Mouse (Mus musculus): ENCODE measurements around the gene Hmg20a. TPM values are rescaled to one million over a fixed set of nuclear protein-coding genes. Genes with fewer than 3 reads are reported as not detected.

Gene Hmg20a
- polyA plus RNA-seq, 1 experiment, result 12.2 TPM

DNA sequence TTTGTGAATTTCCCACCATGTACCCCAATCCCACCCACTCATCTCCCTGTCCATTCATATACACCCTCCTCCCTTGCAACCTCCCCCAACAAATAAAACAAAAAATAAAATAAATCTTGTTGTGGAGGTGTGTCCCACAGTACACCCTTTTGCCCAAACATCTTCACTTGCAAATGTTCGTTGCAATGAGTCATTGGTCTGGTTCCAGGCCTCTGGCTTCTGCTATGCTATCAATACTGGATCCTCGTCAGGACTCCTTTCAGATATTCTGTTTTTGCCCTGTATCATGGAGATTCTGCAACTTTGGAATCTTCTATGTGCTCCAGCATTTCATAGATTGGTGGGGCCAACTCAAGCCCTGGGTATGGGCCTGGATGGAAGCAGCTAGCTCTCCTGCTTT lies 91.9 kb downstream of the Hmg20a start:
- WGBS, result 64% methylated on average over 2 of the region's 2 CpGs
- no peak for DNase-seq (ENCODE audit: low read depth, low spot score)

DNA sequence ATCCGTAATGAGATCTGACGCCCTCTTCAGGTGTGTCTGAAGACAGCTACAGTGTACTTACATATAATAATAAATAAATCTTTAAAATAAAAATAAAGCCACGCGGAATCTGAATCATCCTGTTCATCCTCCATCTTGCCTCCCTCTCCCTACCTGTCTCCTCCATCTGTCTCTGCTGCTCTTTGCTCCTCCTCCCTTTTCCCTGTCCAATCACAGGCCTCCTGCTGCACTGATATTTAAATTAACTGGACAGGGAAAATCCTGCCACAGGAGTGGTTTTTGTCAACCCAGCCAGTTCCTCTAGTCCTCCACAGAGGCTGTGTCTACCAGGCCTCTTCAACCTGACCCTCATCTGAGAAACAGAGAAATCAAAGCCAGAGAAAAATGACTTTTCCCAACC lies 94.1 kb downstream of the Hmg20a start:
- DNase-seq (ENCODE audit: low read depth, low spot score), result no peak
- WGBS, result 93% methylated on average over 4 of the region's 4 CpGs

- DNase-seq (ENCODE audit: low read depth, low spot score), result no peak
- WGBS, result 55% methylated on average over 5 of the region's 5 CpGs
Measured at GRCm38 (mm10) chr9:56515110-56515509, 96.7 kb downstream of the Hmg20a start.

DNA sequence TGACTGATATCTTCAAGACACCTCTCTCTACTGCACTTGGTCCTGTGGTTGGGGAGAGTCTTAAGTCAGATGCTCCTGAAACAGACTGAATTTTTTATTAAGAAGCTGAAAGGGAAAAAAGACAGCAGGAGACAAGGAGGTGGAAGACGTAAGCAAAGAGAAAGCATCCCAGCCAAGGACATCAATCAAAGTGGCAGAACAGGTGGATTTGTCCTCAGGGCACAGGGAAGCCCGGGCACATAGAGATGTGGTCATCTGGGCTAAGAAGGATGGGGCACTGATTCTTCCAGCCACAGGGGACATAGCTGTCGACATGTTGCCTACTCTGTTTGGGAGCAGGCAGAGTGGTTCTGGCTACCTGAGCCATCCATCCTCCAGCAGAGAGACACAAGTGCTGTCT lies 97.8 kb downstream of the Hmg20a start:
- DNase-seq (ENCODE audit: low read depth, low spot score), result no peak
- 79% methylated on average over 3 of the region's 3 CpGs for WGBS

- DNase-seq (ENCODE audit: low read depth, low spot score), result no peak
- 55% methylated on average over 4 of the region's 4 CpGs for WGBS
Measured at GRCm38 (mm10) chr9:56516692-56517263, 98.4 kb downstream of the Hmg20a start.

- WGBS, result 42% methylated on average over 10 of the region's 10 CpGs
Measured at GRCm38 (mm10) chr9:56522281-56522680, 103.9 kb downstream of the Hmg20a start.

DNA sequence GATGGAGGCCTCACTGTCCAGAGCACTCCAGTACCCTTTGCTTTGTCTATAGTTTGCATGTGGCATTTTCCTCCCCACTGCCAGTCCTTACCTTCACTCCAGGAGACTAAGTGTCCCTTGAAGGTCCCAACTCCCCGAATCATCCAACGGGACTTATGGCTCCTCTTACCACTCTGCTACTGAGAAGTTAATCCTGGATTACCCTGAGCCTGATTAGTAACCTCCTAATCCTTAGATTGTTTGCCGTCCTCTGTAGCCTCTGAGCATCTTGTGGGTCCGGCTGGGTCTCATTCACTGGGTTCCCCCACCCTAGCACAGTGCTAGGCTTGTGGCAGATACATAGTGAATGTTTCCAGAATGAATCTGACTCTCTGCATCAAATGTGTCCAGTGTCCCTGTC lies 109.5 kb downstream of the Hmg20a start:
- DNase-seq (ENCODE audit: low read depth, low spot score), result no peak
- 92% methylated on average over 4 of the region's 4 CpGs for WGBS

More at GRCm38 (mm10) chr9:56522281-56522680, 103.9 kb downstream of the Hmg20a start:
- no peak for DNase-seq (ENCODE audit: low read depth, low spot score)

- DNase-seq (ENCODE audit: low read depth, low spot score), result no peak
Measured at GRCm38 (mm10) chr9:56531991-56532390, 113.6 kb downstream of the Hmg20a start.

DNA sequence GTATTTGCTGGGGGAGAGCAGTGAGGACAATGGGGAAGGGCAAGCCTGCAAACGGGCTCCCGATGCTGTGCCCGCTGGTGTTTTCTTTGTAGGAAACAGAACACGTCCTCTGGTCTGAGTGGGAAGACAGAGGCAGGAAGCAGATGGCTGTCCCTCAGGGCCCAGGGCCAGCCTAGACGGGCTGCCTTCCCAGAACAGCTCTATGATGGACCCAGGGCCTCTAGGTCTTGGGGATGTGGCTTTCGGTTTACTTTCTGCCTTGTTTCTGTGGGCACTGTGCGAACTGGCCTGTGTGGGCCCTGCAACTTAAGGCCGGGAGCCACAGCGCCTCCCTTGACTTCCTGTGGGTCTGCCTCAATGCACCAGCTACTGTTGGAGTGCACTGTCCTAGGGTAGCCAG lies 115.5 kb downstream of the Hmg20a start:
- no peak for DNase-seq (ENCODE audit: low read depth, low spot score)
- WGBS, result 33% methylated on average over 9 of the region's 9 CpGs

DNA sequence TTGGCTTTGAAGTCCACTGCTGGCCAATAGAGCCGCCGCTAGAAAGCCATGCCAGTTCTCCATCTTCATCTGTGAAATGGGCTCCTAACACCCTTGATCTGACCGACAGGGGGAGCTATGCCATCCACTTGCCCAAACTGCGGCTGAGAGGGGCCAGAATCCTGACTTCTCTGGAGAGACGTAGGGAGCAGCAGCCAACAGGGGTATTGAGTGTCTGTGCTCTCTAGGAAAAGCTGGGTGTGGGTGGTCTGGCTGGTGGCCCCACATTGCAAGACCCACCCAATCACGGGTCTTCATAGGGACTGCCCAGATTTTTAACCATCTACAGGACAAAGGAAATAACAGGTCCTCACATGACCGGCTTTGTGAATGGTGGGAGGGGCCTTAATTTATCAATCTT lies 116.3 kb downstream of the Hmg20a start:
- DNase-seq (ENCODE audit: low read depth, low spot score), result no peak
- WGBS, result 57% methylated on average over 7 of the region's 7 CpGs

GRCm38 (mm10) chr9:56535361-56535760 lies 117.0 kb downstream of the Hmg20a start:
- WGBS, result 56% methylated on average over 11 of the region's 11 CpGs
- DNase-seq (ENCODE audit: low read depth, low spot score), result no peak

DNA sequence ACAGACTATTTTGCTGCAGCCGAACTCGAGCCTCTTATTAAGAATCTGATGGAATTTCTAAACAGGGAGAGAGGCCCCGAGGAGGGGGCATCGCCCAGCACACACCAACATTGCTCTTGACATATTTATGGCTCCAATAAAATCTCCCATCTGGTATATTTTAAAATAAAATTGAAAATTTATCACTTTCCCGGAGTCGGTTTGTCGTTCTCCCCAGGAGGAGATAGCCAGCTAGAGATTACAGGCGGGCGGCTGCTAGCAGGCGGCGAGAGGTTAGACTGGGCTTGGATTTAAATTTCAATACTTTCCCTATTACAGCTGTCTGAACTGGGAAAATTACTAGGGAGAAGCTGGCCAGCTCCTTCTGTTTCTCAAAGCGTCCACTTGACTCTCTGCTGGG lies 121.6 kb downstream of the Hmg20a start:
- DNase-seq (ENCODE audit: low read depth, low spot score), result no peak
- 59% methylated on average over 12 of the region's 12 CpGs for WGBS

DNA sequence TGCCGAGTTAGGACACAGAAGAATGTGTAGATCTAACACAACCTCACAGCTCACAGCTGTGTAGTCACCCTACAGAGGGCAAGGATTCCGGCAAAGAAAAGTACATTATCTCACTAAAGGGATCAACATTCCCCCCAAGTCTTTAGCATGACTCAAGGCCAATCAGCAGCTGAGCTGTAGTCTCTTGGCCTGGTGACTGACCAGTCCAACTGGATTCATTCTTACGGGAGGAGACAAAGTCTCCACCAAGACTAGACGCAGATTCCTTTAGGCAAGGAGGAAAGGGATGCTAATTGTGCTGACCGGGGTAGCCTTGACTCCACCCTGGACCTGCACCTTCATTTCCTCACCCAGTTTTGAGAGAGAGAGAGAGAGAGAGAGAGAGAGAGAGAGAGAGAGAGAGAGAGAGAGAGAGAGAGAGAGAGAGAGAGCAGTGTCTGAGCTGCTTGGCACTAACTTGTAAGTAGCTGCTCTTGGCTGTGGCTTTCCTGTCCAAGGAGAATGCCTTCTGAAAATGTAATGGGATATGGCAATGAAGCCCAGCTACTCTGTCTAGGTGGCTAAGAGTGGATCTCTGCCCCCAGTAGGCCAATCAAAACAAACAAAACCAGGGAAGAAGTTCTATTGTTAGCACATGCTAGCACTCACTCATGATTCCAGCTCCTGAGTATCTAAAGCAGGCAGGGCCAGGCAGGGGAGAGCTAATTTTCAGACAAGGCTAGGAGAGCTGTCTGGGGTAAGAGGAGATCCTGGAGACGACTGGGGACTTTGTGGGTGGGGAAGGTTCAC lies 126.5 kb downstream of the Hmg20a start:
- no peak for DNase-seq (ENCODE audit: low read depth, low spot score)
- 66% methylated on average over 6 of the region's 6 CpGs for WGBS

Other genes with a start within 250 kb of the Hmg20a start
- 7.6 and 16.8 TPM in 2 replicates for gene Peak1, start 542 bp upstream of the Hmg20a start, polyA plus RNA-seq (2012; rRNA removed)

Measured in large intestine, adult 2 months (tissue).